Mouse (Mus musculus) limb, embryonic 14.5 days (tissue): Measurements from ENCODE around the gene Dnajb11. TPM values are rescaled to one million over a fixed set of nuclear protein-coding genes. Genes with fewer than 3 reads are reported as not detected.

Experiments
- ATAC-seq: fragments of 200-750 bp; cut with Nextera tagmentation; 2 replicates; pipeline ENCODE4 v1.8.0; 2017; ENCODE audit warnings: low read depth, moderate number of reproducible peaks, moderate TSS enrichment; ENCODE audit not compliant: low FRiP score
- DNase-seq: peaks from one replicate; pipeline ENCODE4 v3.0.0-alpha.2; 2015; ENCODE audit warnings: low spot score
- H3K27ac ChIP-seq: fragments of 300-500 bp; sonication (generic); replicated peaks from 2 replicates; pipeline ENCODE4 v1.5.1; 2014; ENCODE audit warnings: low read depth, mild to moderate bottlenecking, low read length, moderate library complexity, mixed read lengths
- H3K27me3 ChIP-seq: fragments of 300-500 bp; sonication (generic); 2 replicates; pipeline ENCODE4 v1.6.1; 2014; ENCODE audit warnings: low read length, mixed read lengths; ENCODE audit not compliant: control insufficient read depth, insufficient read depth
- H3K36me3 ChIP-seq: fragments of 300-500 bp; sonication (generic); 2 replicates; pipeline ENCODE4 v1.6.1; 2014; ENCODE audit warnings: mild to moderate bottlenecking, low read length, moderate library complexity, mixed read lengths; ENCODE audit not compliant: control insufficient read depth, insufficient read depth
- H3K4me1 ChIP-seq: fragments of 300-500 bp; sonication (generic); 2 replicates; pipeline ENCODE4 v1.6.1; 2014; ENCODE audit warnings: antibody characterized with exemption, low read length, mixed read lengths; ENCODE audit not compliant: control insufficient read depth, insufficient read depth
- H3K4me2 ChIP-seq: fragments of 300-500 bp; sonication (generic); replicated peaks from 2 replicates; pipeline ENCODE4 v1.6.1; 2014; ENCODE audit warnings: low read depth, mild to moderate bottlenecking, low read length, moderate library complexity; ENCODE audit not compliant: severe bottlenecking
- H3K4me3 ChIP-seq: fragments of 300-500 bp; sonication (generic); replicated peaks from 2 replicates; pipeline ENCODE4 v1.5.1; 2014; ENCODE audit warnings: low read length
- H3K9ac ChIP-seq: fragments of 300-500 bp; sonication (generic); 2 replicates; pipeline ENCODE4 v1.6.1; 2014; ENCODE audit warnings: mild to moderate bottlenecking, low read depth, low read length, moderate library complexity; ENCODE audit not compliant: severe bottlenecking
- H3K9me3 ChIP-seq: fragments of 300-500 bp; sonication (generic); 2 replicates; pipeline ENCODE4 v1.6.1; 2016; ENCODE audit warnings: low read length; ENCODE audit not compliant: control insufficient read depth
- POLR2A ChIP-seq: fragments of 200-500 bp; IDR thresholded peaks from 2 replicates; pipeline ENCODE4 v1.8.0; 2012; ENCODE audit warnings: inconsistent platforms, mild to moderate bottlenecking, moderate library complexity, borderline replicate concordance; ENCODE audit not compliant: insufficient read depth, insufficient read length; ENCODE audit errors: extremely low read depth
- WGBS: fragments of 180-500 bp; shearing (Covaris S2); extraction: QIAGEN DNeasy Blood & Tissue Kit; methylation state at CpG from one replicate; pipeline ENCODE4 v1.1.7; 2014; 5-methylcytosine and 5-hydroxymethylcytosine counted together
- polyA plus RNA-seq, 2 experiments: library from polyadenylated mRNA; depleted of rRNA in 1 of 2; stranded (reverse) in 1 of 2; unstranded in 1 of 2; fragments of >200 nt; fragmentation: Nextera tagmentation in 1 of 2; extraction: Ambion mirVana in 1 of 2; gene quantifications; 2 replicates each; pipeline versions ENCODE4 v1.2.1 to v1.2.3; 2012 to 2014

Gene Dnajb11
- polyA plus RNA-seq, 2 experiments, result 58.9 to 99.4 TPM

DNA sequence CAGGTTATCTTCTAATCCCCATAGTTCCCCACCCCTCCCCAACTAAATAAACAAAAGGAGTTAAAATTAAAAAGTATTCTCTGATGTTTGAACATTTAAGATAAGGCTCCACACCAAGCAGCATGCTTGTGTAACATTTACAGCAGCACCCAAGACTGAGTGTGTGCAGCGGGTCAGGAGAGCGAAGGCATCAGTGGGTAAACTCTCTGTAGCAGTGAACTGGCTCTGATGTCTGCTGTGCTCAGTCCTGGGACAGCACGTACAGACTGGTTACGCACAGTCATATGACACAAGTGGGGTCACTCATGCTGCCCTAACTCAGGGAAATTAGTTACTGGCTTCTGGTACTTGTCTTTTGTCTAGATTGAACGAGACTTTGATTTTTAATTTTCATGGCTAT, 14.8 kb upstream of the Dnajb11 start:
- Histone ChIP-seq H3K27me3 (no peaks in the 10 kb centered on the region), H3K9me3 (no peaks in the 10 kb centered on the region), H3K4me1 (0 out of 2 replicates have a peak, but pooled peaks cover 6% of the 10 kb centered on the region), H3K36me3 (no peaks in the 10 kb centered on the region), H3K27ac (no peak overlapping the region), H3K9ac (no peak overlapping the region), H3K4me2 (no peak overlapping the region), H3K4me3 (no peak overlapping the region)
- WGBS, result 96% methylated on average over 5 of the region's 5 CpGs
- TF ChIP-seq POLR2A, result no peak
- ATAC-seq, result no peak
- no peak for DNase-seq

DNA sequence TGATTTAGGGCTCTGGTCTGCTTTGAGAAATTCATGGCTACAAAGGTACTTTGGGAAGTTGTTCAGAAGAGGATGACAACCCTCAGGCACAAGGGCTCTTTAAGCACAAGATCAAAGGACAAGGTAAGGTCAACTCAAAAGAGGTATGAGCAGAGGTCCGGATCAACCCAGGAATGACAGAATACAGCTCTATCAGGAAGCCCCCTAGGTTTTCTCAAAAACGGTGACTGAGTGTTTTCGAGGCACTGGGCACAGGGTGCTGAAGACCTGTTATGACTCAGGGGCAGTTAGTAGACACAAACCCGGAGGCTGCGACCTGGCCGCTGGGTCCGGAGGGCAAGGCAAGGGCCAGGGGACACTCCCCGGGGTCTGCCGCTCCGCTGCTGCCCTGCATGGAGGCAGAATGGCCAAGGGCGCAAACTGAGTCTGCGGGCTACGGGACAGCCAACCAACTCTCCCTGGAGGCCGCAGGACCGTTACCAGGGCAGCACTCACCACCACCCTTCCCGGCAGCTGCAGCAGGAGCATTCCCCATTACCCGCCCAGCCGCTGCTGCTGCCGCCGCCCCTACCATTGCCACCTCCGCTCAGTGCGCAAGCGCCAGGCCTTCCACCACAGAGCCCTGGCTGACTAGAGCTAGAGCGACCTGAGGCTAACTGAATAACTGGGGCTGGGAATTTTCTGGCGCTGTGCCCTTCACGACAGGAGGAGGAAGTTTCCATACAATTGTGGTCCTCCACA, 13.4 kb upstream of the Dnajb11 start:
- Histone ChIP-seq H3K27me3 (no peaks in the 10 kb centered on the region), H3K9me3 (no peaks in the 10 kb centered on the region), H3K36me3 (no peaks in the 10 kb centered on the region), H3K4me2 (peak overlapping the region; percentile 96), H3K4me3 (peak overlapping the region; percentile 60), H3K9ac (peak overlapping the region; percentile 84), H3K27ac (peak overlapping the region; percentile 61; the same call in 1 of the 2 replicates), H3K4me1 (0 out of 2 replicates have a peak, but pooled peaks cover 6% of the 10 kb centered on the region)
- DNase-seq (peak; percentile 89), ATAC-seq (peak; percentile 95)
- TF ChIP-seq POLR2A, result peak; percentile 60; the same call in 1 of the 2 replicates
- WGBS, result 6% methylated on average over 26 of the region's 26 CpGs

DNA sequence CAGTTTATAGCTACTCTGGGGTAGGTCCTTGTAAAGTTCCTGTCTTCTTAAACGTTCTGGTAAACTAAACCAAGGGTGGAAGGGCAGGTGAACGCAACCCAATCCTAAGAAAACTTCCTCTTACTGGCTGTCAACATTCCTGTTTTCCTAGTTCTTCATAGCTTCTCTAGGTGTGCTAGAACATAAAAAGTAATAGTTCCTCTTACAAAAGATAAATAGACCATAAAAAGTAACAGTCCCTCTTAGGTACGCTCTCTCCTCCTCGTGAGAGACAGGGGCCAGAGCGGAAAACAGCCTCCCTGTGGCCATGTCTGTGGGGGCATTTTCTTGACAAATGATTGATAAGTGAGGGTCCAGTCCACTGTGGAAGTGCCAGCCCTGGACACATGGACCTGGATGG, 12.8 kb upstream of the Dnajb11 start:
- WGBS, result 36% methylated on average over 5 of the region's 5 CpGs
- Histone ChIP-seq H3K27ac (0 out of 2 replicates have a peak overlapping the region, but pooled peaks have one; percentile 61), H3K4me2 (peak overlapping the region; percentile 96), H3K4me3 (peak overlapping the region; percentile 60), H3K27me3 (no peaks in the 10 kb centered on the region), H3K9me3 (no peaks in the 10 kb centered on the region), H3K9ac (peak overlapping the region; percentile 84), H3K36me3 (no peaks in the 10 kb centered on the region; the same call in 1 of the 2 replicates), H3K4me1 (0 out of 2 replicates have a peak, but pooled peaks cover 6% of the 10 kb centered on the region)
- TF ChIP-seq POLR2A, result no peak
- DNase-seq (no peak), ATAC-seq (no peak)

DNA sequence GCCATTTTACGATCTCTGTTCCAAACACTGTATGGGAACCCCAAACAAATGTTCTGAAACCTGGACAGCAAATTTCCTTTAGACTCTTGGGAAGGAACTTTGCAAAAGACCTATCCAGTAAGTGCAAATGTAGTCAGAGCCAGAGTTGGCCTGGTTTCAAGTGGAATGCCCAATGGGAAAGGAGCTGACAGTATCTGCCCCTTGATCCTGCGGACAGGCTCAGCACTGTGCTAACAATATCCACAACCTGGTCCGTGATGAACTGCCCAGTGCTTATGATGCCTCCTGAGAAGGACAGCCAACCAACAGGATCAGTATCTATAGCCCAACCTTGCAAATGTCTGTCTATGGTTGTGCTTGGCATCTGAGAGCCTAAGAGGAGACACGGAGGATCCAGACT, 12.2 kb upstream of the Dnajb11 start:
- H3K4me3 ChIP-seq, result no peak overlapping the region
- no peak overlapping the region for H3K4me2 ChIP-seq
- no peak for ATAC-seq
- TF ChIP-seq POLR2A, result no peak
- no peak overlapping the region for H3K27ac ChIP-seq
- H3K9ac ChIP-seq, result no peak overlapping the region
- 85% methylated on average over 4 of the region's 4 CpGs for WGBS
- H3K4me1 ChIP-seq, result 0 out of 2 replicates have a peak, but pooled peaks cover 6% of the 10 kb centered on the region
- no peak for DNase-seq
- no peaks in the 10 kb centered on the region for H3K9me3 ChIP-seq
- H3K36me3 ChIP-seq, result no peaks in the 10 kb centered on the region; the same call in 1 of the 2 replicates
- no peaks in the 10 kb centered on the region for H3K27me3 ChIP-seq

DNA sequence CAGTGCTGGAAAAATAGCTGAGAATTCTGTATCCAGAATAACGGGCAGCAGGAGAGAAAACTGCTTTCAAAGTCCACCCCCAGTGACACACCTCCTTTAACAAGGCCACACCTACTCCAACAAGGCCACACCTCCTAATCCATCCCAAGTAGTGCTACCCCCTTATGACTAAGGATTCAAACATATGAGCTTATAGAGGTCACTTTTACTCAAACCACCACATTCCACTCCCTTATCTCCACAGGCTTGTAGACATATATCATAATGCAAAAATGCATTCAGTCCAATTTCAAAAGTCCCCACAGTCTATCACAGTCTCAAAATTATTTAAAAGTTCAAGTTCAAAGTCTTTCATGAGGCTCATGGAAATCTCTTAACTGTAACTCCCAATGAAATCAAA, 10.0 kb upstream of the Dnajb11 start:
- no peak for ATAC-seq

More for the DNA sequence above, 10.0 kb upstream of the Dnajb11 start:
- Histone ChIP-seq H3K9me3 (no peaks in the 10 kb centered on the region), H3K9ac (no peak overlapping the region), H3K4me1 (0 out of 2 replicates have a peak, but pooled peaks cover 6% of the 10 kb centered on the region), H3K4me3 (no peak overlapping the region), H3K4me2 (no peak overlapping the region), H3K27ac (no peak overlapping the region), H3K27me3 (no peaks in the 10 kb centered on the region), H3K36me3 (no peaks in the 10 kb centered on the region; the same call in 1 of the 2 replicates)
- 84% methylated on average over 1 of the region's 1 CpGs for WGBS
- DNase-seq, result no peak
- no peak for TF ChIP-seq POLR2A
